Comparison of ENCODE assay signal across 11 mouse cellular contexts in genomic region chr10:39571011-39571410, GRCm38 (mm10). TPM values are rescaled to one million over a fixed set of nuclear protein-coding genes. Genes with fewer than 3 reads are reported as not detected.
DNase-seq lines count a peak whose midpoint lies in the region; ATAC-seq and TF ChIP-seq lines count a peak whose summit lies in the region.
"Had no signal": no experiment of that assay in that cellular context is flagged by ENCODE, and none has a peak within 500 bp of the region (broad histone marks: within the 10 kb centered on the region; RNA-seq: fewer than 3 reads in every experiment).

No protein-coding gene starts in this region.

- H3K4me2 ChIP-seq in liver, embryonic 11.5 days: no peak overlapping the region
- no peak overlapping the region for H3K4me2 ChIP-seq in embryonic facial prominence, embryonic 12.5 days (replicated peaks)
- H3K4me2 ChIP-seq in hindbrain, embryonic 13.5 days: no peak overlapping the region

- H3K9me3 ChIP-seq in liver, embryonic 11.5 days (ENCODE audit: control insufficient read depth, low read length): no peaks in the 10 kb centered on the region
- H3K9me3 ChIP-seq in embryonic facial prominence, embryonic 12.5 days: no peaks in the 10 kb centered on the region
- no peaks in the 10 kb centered on the region for H3K9me3 ChIP-seq in hindbrain, embryonic 13.5 days

- H3K4me3 ChIP-seq in liver, embryonic 11.5 days (ENCODE audit: low read depth, low read length): no peak overlapping the region
- no peak overlapping the region for H3K4me3 ChIP-seq in embryonic facial prominence, embryonic 12.5 days
- no peak overlapping the region for H3K4me3 ChIP-seq in hindbrain, embryonic 13.5 days
- H3K4me3 ChIP-seq in olfactory bulb, adult 2 months (ENCODE audit: insufficient read depth, low read depth, low read length): no peak overlapping the region

- peaks cover 6% of the 10 kb centered on the region; the same call in 1 of the 2 replicates for H3K4me1 ChIP-seq in liver, embryonic 11.5 days (replicated peaks; ENCODE audit: control insufficient read depth, insufficient read depth, low read length)
- peaks cover 21% of the 10 kb centered on the region for H3K4me1 ChIP-seq in embryonic facial prominence, embryonic 12.5 days
- H3K4me1 ChIP-seq in hindbrain, embryonic 13.5 days (replicated peaks): peaks cover 40% of the 10 kb centered on the region
- peaks cover 34% of the 10 kb centered on the region for H3K4me1 ChIP-seq in olfactory bulb, adult 2 months (ENCODE audit: control insufficient read depth, insufficient read depth, low read length)

- no peak for TF ChIP-seq POLR2A in olfactory bulb, adult 2 months (IDR thresholded peaks at IDR 0.05; ENCODE audit: insufficient read depth, low read depth, low read length)

- no peaks in the 10 kb centered on the region for H3K27me3 ChIP-seq in liver, embryonic 11.5 days (replicated peaks; ENCODE audit: control insufficient read depth, insufficient read depth, low read length)
- H3K27me3 ChIP-seq in embryonic facial prominence, embryonic 12.5 days: no peaks in the 10 kb centered on the region
- no peaks in the 10 kb centered on the region for H3K27me3 ChIP-seq in hindbrain, embryonic 13.5 days
- H3K27me3 ChIP-seq: Patski had no signal

- ATAC-seq in liver, embryonic 11.5 days (replicated peaks; ENCODE audit: low FRiP score): no peak
- ATAC-seq in embryonic facial prominence, embryonic 12.5 days (ENCODE audit: insufficient number of reproducible peaks, insufficient read depth, low FRiP score, low TSS enrichment): no peak
- 0 out of 2 replicates have a peak, but pooled peaks have one; percentile 36 for ATAC-seq in hindbrain, embryonic 13.5 days (ENCODE audit: low FRiP score)
- ATAC-seq: Patski had no signal

- no peak for TF ChIP-seq CTCF in olfactory bulb, adult 2 months (IDR thresholded peaks at IDR 0.05; ENCODE audit: insufficient read depth, low read depth, low read length)

- no peak overlapping the region for H3K9ac ChIP-seq in liver, embryonic 11.5 days (ENCODE audit: low read depth, low read length)
- no peak overlapping the region for H3K9ac ChIP-seq in embryonic facial prominence, embryonic 12.5 days
- peak overlapping the region; percentile 51; the same call in 1 of the 2 replicates for H3K9ac ChIP-seq in hindbrain, embryonic 13.5 days

- H3K27ac ChIP-seq in liver, embryonic 11.5 days (ENCODE audit: low read depth, low read length): 0 out of 2 replicates have a peak overlapping the region, but pooled peaks have one; percentile 20
- H3K27ac ChIP-seq in embryonic facial prominence, embryonic 12.5 days: peak overlapping the region; percentile 57; the same call in 1 of the 2 replicates
- peak overlapping the region; percentile 90 for H3K27ac ChIP-seq in hindbrain, embryonic 13.5 days
- H3K27ac ChIP-seq in olfactory bulb, adult 2 months (ENCODE audit: insufficient read depth, low read depth, low read length): peak overlapping the region; percentile 78
- H3K27ac ChIP-seq: macrophage had no signal

- no peaks in the 10 kb centered on the region for H3K36me3 ChIP-seq in liver, embryonic 11.5 days (ENCODE audit: control insufficient read depth, insufficient read depth, low read length)
- H3K36me3 ChIP-seq in embryonic facial prominence, embryonic 12.5 days: no peaks in the 10 kb centered on the region
- H3K36me3 ChIP-seq in hindbrain, embryonic 13.5 days: peaks cover 10% of the 10 kb centered on the region; the same call in 1 of the 2 replicates

- 49% methylated on average over 7 of the region's 7 CpGs for WGBS in liver, embryonic 11.5 days
- WGBS in embryonic facial prominence, embryonic 12.5 days: 49% methylated on average over 7 of the region's 7 CpGs
- 37% methylated on average over 7 of the region's 7 CpGs for WGBS in hindbrain, embryonic 13.5 days
- 20% methylated on average over 7 of the region's 7 CpGs for WGBS in olfactory bulb, adult 2 months

- DNase-seq in liver, embryonic 11.5 days (ENCODE audit: low spot score): no peak
- DNase-seq in liver: no peak
- no peak for DNase-seq in layer of hippocampus, adult 8-10 months (ENCODE audit: low spot score in 2 of 2)
- DNase-seq in spleen, postnatal 10 days (ENCODE audit: low spot score in 2 of 2): no peak
- no peak for DNase-seq in urinary bladder, postnatal 4 days (ENCODE audit: low spot score in 2 of 2)
- DNase-seq: cerebellum, adult 11 months had no signal

RNA-seq across cellular contexts. Expression of gene Traf3ip2, which starts 41.7 kb away (rescaled TPM):
- polyA plus RNA-seq in liver, embryonic 11.5 days (2014; fragmentation: Nextera tagmentation; extraction: Ambion mirVana): 5.2 and 6.6 TPM in 2 replicates
- polyA plus RNA-seq in embryonic facial prominence, embryonic 12.5 days (2016; fragmentation: Nextera tagmentation; extraction: Ambion mirVana): 11.4 and 12.4 TPM in 2 replicates
- 8.6 TPM in 2 replicates for polyA plus RNA-seq in hindbrain, embryonic 13.5 days (2015; fragmentation: Nextera tagmentation; extraction: Ambion mirVana)
- polyA plus RNA-seq in olfactory bulb, adult 2 months (2012; ENCODE audit: insufficient read depth, insufficient read length, low replicate concordance, missing spikeins): not detected in 2 replicates
- total RNA-seq in layer of hippocampus, adult 8-10 months (2022): 1 to 10 TPM; 1.1 to 5.0 (median 2.8) TPM

Comparison
In these comparisons a context has a peak if more than half of its experiments do, and no peak if none do; other contexts are left out.
1. H3K27ac ChIP-seq: peak in every context shown above with its lines; median percentile 90 in hindbrain, embryonic 13.5 days; 78 in olfactory bulb, adult 2 months; 57 in embryonic facial prominence, embryonic 12.5 days; 20 in liver, embryonic 11.5 days.